Mouse (Mus musculus): Measurements from ENCODE around the gene Nckap5l.

- TF ChIP-seq CTCF (IDR thresholded peaks at IDR 0.05; ENCODE audit: control insufficient read depth, insufficient read depth, low read length) (no peak), POLR2A (IDR thresholded peaks at IDR 0.05; ENCODE audit: borderline replicate concordance, control insufficient read depth, low read depth, low read length) (no peak)
Measured at GRCm38 (mm10) chr15:99415793-99416192, 41.8 kb downstream of the Nckap5l start.

Measured in bone marrow, adult 2 months (tissue).